Mouse (Mus musculus): ENCODE data around the gene Olfr1105.

DNA sequence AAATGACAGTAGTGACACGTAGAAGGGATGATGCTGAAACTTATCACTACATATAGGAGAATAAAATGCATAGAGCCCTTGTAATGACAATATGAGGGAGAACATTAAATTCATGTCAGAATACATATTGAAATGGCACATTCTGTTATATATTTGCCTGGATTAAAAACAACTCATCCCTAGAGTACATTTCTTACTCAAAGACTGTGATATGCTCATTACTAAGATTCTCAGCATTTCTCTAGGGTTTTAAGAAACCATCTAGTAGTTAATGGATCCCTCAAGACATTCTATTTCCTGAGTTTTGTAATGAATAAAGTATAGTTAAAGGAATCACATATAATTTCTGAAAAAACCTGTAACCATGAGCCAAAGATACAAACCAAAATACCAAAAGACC lies 15.8 kb upstream of the Olfr1105 start, which contains the start of gene Olfr1106:
- TF ChIP-seq CTCF (IDR thresholded peaks at IDR 0.05; ENCODE audit: low read depth), result no peak
- no peak for TF ChIP-seq EP300 (IDR thresholded peaks at IDR 0.05; ENCODE audit: low read depth)

Measured in heart, postnatal 0 days (tissue).